Mouse (Mus musculus): ENCODE measurements around the gene Wnt3.

DNA sequence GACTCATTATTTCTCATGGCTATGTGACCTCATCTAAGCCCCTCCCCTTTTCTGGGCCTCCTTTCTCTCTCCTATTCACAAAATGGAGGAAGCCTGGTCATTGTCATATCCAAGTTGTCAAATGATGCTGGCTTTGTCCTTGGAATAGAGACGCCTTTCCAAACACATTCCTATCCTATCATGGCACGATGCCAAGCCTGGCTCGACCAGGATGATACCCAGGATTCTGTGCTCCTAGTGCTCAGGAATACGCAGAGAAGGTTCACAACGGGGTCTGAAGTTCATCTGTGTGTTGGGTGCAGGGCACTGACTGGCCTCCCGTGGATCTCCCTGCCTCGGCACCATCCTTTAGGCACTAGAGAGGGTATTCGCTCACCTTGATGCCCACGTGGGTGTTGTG, 42.4 kb upstream of the Wnt3 start:
- TF ChIP-seq ZC3H11A (IDR thresholded peaks at IDR 0.05; ENCODE audit: low read depth, low read length) = no peak
- TF ChIP-seq CTCF (conservative IDR thresholded peaks at IDR 0.05 in 1 of 2, IDR thresholded peaks at IDR 0.05 in 1 of 2; ENCODE audit: low read depth in 2 of 2, low read length in 2 of 2) = no peak
- TF ChIP-seq POLR2A (IDR thresholded peaks at IDR 0.05; ENCODE audit: low read depth, low read length) = no peak
- TF ChIP-seq MAX (IDR thresholded peaks at IDR 0.05; ENCODE audit: low read length) = no peak
- TF ChIP-seq MAFK (IDR thresholded peaks at IDR 0.05; ENCODE audit: insufficient replicate concordance, low read length) = no peak
- no peak for TF ChIP-seq MAZ (IDR thresholded peaks at IDR 0.05; ENCODE audit: low read depth, low read length)
- no peak for TF ChIP-seq SMC3 (IDR thresholded peaks at IDR 0.05; ENCODE audit: low read depth, low read length)
- TF ChIP-seq MYC (IDR thresholded peaks at IDR 0.05; ENCODE audit: low read depth, low read length) = no peak
- TF ChIP-seq ZMIZ1 (IDR thresholded peaks at IDR 0.05; ENCODE audit: low read depth, low read length) = no peak
- TF ChIP-seq NRF1 (IDR thresholded peaks at IDR 0.05; ENCODE audit: low read depth, low read length) = no peak
- TF ChIP-seq USF1 (IDR thresholded peaks at IDR 0.05; ENCODE audit: low read depth, low read length) = no peak
